Mouse (Mus musculus): ENCODE results near the gene Trp73. TPM values are rescaled to one million over a fixed set of nuclear protein-coding genes. Genes with fewer than 3 reads are reported as not detected.

Gene Trp73
- not detected in 2 replicates for polyA plus RNA-seq (2012; ENCODE audit: insufficient read depth, insufficient read length, low replicate concordance, missing spikeins)

DNA sequence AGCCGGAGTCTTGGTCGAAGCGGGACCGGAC is at the start of gene Trp73:
Trp73 (minus strand) TSS at position 27 of the 31 bp plus-strand sequence.
- 0% methylated on average over 4 of the region's 4 CpGs for WGBS
- H3K4me1 ChIP-seq (ENCODE audit: control insufficient read depth, insufficient read depth, low read length) = peaks cover 23% of the 10 kb centered on the region
- H3K27ac ChIP-seq (ENCODE audit: insufficient read depth, low read depth, low read length) = no peak within 1 kb of the TSS
- TF ChIP-seq CTCF (IDR thresholded peaks at IDR 0.05; ENCODE audit: insufficient read depth, low read depth, low read length) (no peak), POLR2A (IDR thresholded peaks at IDR 0.05; ENCODE audit: insufficient read depth, low read depth, low read length) (no peak)
- H3K4me3 ChIP-seq (ENCODE audit: insufficient read depth, low read depth, low read length) = peak within 1 kb of the TSS; percentile 28

GRCm38 (mm10) chr4:154188948-154189347 is 48.9 kb upstream of the Trp73 start:
- no peak overlapping the region for H3K4me3 ChIP-seq (ENCODE audit: insufficient read depth, low read depth, low read length)
- 85% methylated on average over 8 of the region's 8 CpGs for whole genome bisulfite sequencing
- H3K27ac ChIP-seq (ENCODE audit: insufficient read depth, low read depth, low read length) = no peak overlapping the region
- no peak for TF ChIP-seq CTCF (IDR thresholded peaks at IDR 0.05; ENCODE audit: insufficient read depth, low read depth, low read length)
- TF ChIP-seq POLR2A (IDR thresholded peaks at IDR 0.05; ENCODE audit: insufficient read depth, low read depth, low read length) = no peak
- no peaks in the 10 kb centered on the region for H3K4me1 ChIP-seq (ENCODE audit: control insufficient read depth, insufficient read depth, low read length)

GRCm38 (mm10) chr4:154186002-154186537 is 46.1 kb upstream of the Trp73 start:
- no peaks in the 10 kb centered on the region for H3K4me1 ChIP-seq (ENCODE audit: control insufficient read depth, insufficient read depth, low read length)
- WGBS = 85% methylated on average over 11 of the region's 11 CpGs
- H3K4me3 ChIP-seq (ENCODE audit: insufficient read depth, low read depth, low read length) = no peak overlapping the region
- TF ChIP-seq POLR2A (IDR thresholded peaks at IDR 0.05; ENCODE audit: insufficient read depth, low read depth, low read length) (no peak), CTCF (IDR thresholded peaks at IDR 0.05; ENCODE audit: insufficient read depth, low read depth, low read length) (no peak)
- no peak overlapping the region for H3K27ac ChIP-seq (ENCODE audit: insufficient read depth, low read depth, low read length)

GRCm38 (mm10) chr4:154185001-154185400 is 45.0 kb upstream of the Trp73 start:
- H3K4me3 ChIP-seq (ENCODE audit: insufficient read depth, low read depth, low read length) = no peak overlapping the region
- 86% methylated on average over 5 of the region's 5 CpGs for WGBS
- no peak overlapping the region for H3K27ac ChIP-seq (ENCODE audit: insufficient read depth, low read depth, low read length)
- no peaks in the 10 kb centered on the region for H3K4me1 ChIP-seq (ENCODE audit: control insufficient read depth, insufficient read depth, low read length)
- TF ChIP-seq POLR2A (IDR thresholded peaks at IDR 0.05; ENCODE audit: insufficient read depth, low read depth, low read length) = no peak

DNA sequence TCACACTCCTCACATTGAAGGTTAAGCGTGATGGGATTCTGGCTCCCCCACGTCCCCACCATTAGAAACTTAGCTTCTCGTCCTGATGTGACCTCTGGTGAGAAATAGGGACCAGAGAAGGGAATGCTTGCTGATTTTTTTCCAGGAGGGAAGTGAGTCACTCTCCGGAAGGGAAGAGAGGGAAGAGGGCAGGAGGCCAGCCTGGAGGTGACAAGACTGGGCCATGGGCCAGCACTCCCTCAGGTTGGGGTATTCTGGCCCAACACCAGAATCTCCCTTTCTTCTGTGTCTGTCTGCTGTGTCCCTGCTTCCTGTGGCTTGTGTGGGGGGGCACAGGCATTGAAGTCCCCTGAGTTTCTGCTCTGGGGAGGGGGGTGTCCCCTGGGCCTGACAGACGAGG is 43.6 kb upstream of the Trp73 start:
- Histone ChIP-seq H3K27ac (ENCODE audit: insufficient read depth, low read depth, low read length) (no peak overlapping the region), H3K4me1 (ENCODE audit: control insufficient read depth, insufficient read depth, low read length) (no peaks in the 10 kb centered on the region), H3K4me3 (ENCODE audit: insufficient read depth, low read depth, low read length) (no peak overlapping the region)
- TF ChIP-seq CTCF (IDR thresholded peaks at IDR 0.05; ENCODE audit: insufficient read depth, low read depth, low read length) (no peak), POLR2A (IDR thresholded peaks at IDR 0.05; ENCODE audit: insufficient read depth, low read depth, low read length) (no peak)
- WGBS = 65% methylated on average over 5 of the region's 5 CpGs

- no peak for TF ChIP-seq POLR2A (IDR thresholded peaks at IDR 0.05; ENCODE audit: insufficient read depth, low read depth, low read length)
- H3K4me3 ChIP-seq (ENCODE audit: insufficient read depth, low read depth, low read length) = no peak overlapping the region
- no peaks in the 10 kb centered on the region for H3K4me1 ChIP-seq (ENCODE audit: control insufficient read depth, insufficient read depth, low read length)
- WGBS = 66% methylated on average over 7 of the region's 7 CpGs
- no peak overlapping the region for H3K27ac ChIP-seq (ENCODE audit: insufficient read depth, low read depth, low read length)
These were observed 41.0 kb upstream of the Trp73 start for GRCm38 (mm10) chr4:154181001-154181400.

DNA sequence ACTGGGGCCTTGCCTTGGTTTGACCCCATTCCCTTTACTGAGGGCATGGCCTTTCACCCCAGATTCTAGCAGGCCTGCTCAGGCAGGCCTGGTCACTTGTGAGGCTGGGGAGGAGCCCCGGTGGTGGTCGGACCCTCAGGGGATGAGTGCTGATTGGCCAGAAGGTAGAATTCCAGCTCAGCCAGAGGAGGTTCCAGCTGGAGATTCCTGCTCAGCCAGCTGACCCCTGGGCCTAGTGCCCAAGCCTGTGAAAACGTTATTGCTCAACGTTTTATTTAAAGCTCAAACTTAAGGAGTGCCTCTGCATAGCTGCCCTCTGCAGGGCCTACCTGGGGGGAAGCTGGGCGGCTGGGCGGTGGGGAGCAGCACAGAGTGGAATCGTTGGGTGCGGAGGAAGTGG is 37.2 kb upstream of the Trp73 start:
- Histone ChIP-seq H3K27ac (ENCODE audit: insufficient read depth, low read depth, low read length) (no peak overlapping the region), H3K4me1 (ENCODE audit: control insufficient read depth, insufficient read depth, low read length) (no peaks in the 10 kb centered on the region), H3K4me3 (ENCODE audit: insufficient read depth, low read depth, low read length) (no peak overlapping the region)
- WGBS = 79% methylated on average over 8 of the region's 8 CpGs
- TF ChIP-seq POLR2A (IDR thresholded peaks at IDR 0.05; ENCODE audit: insufficient read depth, low read depth, low read length) (no peak), CTCF (IDR thresholded peaks at IDR 0.05; ENCODE audit: insufficient read depth, low read depth, low read length) (no peak)

DNA sequence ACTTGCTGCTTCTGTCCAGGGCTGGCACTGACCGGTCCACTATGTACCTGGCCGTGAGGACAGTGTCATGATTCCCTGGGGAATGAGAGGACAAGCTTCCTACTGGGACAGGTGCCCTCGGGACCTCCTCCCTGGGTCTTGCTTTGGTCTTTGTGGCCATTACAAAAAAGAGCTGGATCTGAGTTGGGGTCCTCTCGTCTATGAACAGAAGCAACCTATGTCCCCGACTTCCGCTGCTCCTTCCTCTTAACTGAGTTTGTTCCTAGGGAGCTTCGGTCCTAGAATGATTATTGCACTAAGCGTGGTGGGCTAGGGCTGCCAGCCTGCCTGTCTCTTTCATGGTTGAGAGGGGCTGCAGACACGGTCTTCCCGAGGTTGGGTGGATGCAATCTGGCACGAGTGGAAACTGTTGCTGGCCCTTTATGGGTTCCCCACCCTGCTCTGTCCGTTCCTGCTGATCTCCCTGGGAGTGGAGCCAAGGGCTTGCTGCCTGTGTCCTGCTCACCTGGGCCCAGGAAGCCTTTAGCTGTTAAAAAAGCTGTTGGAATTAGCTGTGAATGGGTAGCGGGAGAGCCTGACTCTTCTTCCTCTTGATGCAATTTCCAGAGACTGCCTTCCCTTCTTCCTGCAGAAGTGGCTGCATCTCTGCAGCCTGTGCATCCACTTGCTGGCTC is 32.1 kb upstream of the Trp73 start:
- Histone ChIP-seq H3K27ac (ENCODE audit: insufficient read depth, low read depth, low read length) (no peak overlapping the region), H3K4me3 (ENCODE audit: insufficient read depth, low read depth, low read length) (no peak overlapping the region), H3K4me1 (ENCODE audit: control insufficient read depth, insufficient read depth, low read length) (peaks cover 18% of the 10 kb centered on the region)
- WGBS = 38% methylated on average over 13 of the region's 13 CpGs
- TF ChIP-seq CTCF (IDR thresholded peaks at IDR 0.05; ENCODE audit: insufficient read depth, low read depth, low read length) (no peak), POLR2A (IDR thresholded peaks at IDR 0.05; ENCODE audit: insufficient read depth, low read depth, low read length) (no peak)

DNA sequence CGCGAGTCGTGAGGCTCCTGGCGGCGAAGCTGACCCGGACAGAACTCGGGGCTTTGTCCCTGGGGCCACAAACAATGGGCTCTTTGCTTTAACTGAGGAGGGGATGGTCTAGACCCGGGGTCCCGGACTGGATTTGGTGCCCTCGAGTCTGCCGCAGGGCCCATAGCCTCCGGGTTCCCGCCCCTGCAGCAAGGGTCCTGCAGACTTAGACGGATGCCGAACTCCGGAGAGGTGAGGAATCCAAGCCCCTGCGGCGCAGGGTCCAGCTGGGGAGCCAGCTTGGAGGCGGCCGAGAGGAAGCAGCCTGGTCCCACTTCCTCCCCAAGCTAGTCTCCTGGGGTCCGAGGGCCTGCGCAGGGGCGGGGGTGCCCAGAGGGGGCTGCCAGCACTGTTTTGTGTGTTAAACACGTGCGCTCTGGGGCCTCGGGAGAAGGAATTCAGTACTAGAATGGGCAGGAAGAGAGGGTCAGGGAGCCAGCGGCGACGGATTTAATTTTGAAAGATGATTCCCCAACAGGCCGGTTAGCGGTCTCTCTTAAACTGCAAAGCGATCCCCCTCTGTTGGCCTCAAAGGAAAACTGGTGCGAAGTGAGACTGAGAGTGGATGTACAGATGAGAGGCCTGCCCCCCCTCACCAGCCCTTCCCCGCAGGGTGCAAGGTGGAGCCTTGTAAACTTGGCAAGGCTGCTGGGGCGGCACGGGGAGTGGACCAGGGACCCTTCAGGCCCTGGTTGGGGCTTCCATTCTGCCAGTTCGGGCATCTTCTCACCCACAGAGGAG is 31.3 kb upstream of the Trp73 start:
- Histone ChIP-seq H3K27ac (ENCODE audit: insufficient read depth, low read depth, low read length) (no peak overlapping the region), H3K4me1 (ENCODE audit: control insufficient read depth, insufficient read depth, low read length) (peaks cover 18% of the 10 kb centered on the region), H3K4me3 (ENCODE audit: insufficient read depth, low read depth, low read length) (peak overlapping the region; percentile 34)
- WGBS = 2% methylated on average over 37 of the region's 37 CpGs
- TF ChIP-seq POLR2A (IDR thresholded peaks at IDR 0.05; ENCODE audit: insufficient read depth, low read depth, low read length) (no peak), CTCF (IDR thresholded peaks at IDR 0.05; ENCODE audit: insufficient read depth, low read depth, low read length) (no peak)

Measured in olfactory bulb, adult 2 months (tissue).